Mouse (Mus musculus) lung, adult 2 months (tissue): Measurements from ENCODE around the gene Zap70.

Experiments
- CTCF ChIP-seq: fragments of 200-500 bp; IDR thresholded peaks from 2 replicates; pipeline ENCODE4 v1.5.1; 2011; ENCODE audit warnings: mild to moderate bottlenecking, low read length, control low read depth; ENCODE audit not compliant: insufficient read depth
- POLR2A ChIP-seq: fragments of 200-500 bp; IDR thresholded peaks from 2 replicates; pipeline ENCODE4 v1.6.1; 2011; ENCODE audit warnings: low read depth, mild to moderate bottlenecking, control low read depth, low read length, borderline replicate concordance; ENCODE audit errors: extremely low read depth

GRCm38 (mm10) chr1:36797481-36797880 is 35.9 kb downstream of the Zap70 start:
- TF ChIP-seq CTCF (no peak), POLR2A (no peak)
